Mouse (Mus musculus): ENCODE measurements around the gene Nckap5. TPM values are rescaled to one million over a fixed set of nuclear protein-coding genes. Genes with fewer than 3 reads are reported as not detected.
A peak's percentile ranks its signal among the peaks of the same experiment; 100 is the strongest.

The Nckap5 gene
- polyA plus RNA-seq, 2 experiments, result 0.31 to 1.3 TPM

- no peak for TF ChIP-seq CTCF (IDR thresholded peaks at IDR 0.05; ENCODE audit: low read depth)
- TF ChIP-seq EP300 (IDR thresholded peaks at IDR 0.05; ENCODE audit: low read depth), result no peak
- no peak overlapping the region for H3K27ac ChIP-seq
- H3K4me3 ChIP-seq (ENCODE audit: insufficient read depth in 1 of 2, low read depth in 2 of 2, low read length in 2 of 2), result no peak overlapping the region
- no peaks in the 10 kb centered on the region for H3K36me3 ChIP-seq (replicated peaks; ENCODE audit: control insufficient read depth, insufficient read depth, low read depth)
- no peak overlapping the region for H3K4me2 ChIP-seq (ENCODE audit: low read depth)
- H3K27me3 ChIP-seq (ENCODE audit: control insufficient read depth, insufficient read depth, low read length), result no peaks in the 10 kb centered on the region
- H3K4me1 ChIP-seq (replicated peaks; ENCODE audit: control insufficient read depth in 2 of 2, insufficient read depth in 2 of 2, low read length in 1 of 2), result no peaks in the 10 kb centered on the region
- DNase-seq (ENCODE audit: low read depth in 3 of 3, low spot score in 3 of 3) (no peak), ATAC-seq (ENCODE audit: insufficient read depth) (no peak)
- H3K9ac ChIP-seq (replicated peaks), result no peak overlapping the region
- H3K9me3 ChIP-seq (ENCODE audit: control insufficient read depth, low read length), result no peaks in the 10 kb centered on the region
- WGBS (ENCODE audit: insufficient replicate concordance), result 60% methylated on average over 4 of the region's 4 CpGs
Observed at GRCm38 (mm10) chr1:126504717-126505116, 325.9 kb downstream of the Nckap5 start.

GRCm38 (mm10) chr1:126502741-126503140 is 327.9 kb downstream of the Nckap5 start:
- DNase-seq (ENCODE audit: low read depth in 3 of 3, low spot score in 3 of 3) (no peak), ATAC-seq (ENCODE audit: insufficient read depth) (no peak)
- Histone ChIP-seq H3K27me3 (ENCODE audit: control insufficient read depth, insufficient read depth, low read length) (no peaks in the 10 kb centered on the region), H3K4me1 (replicated peaks; ENCODE audit: control insufficient read depth in 2 of 2, insufficient read depth in 2 of 2, low read length in 1 of 2) (no peaks in the 10 kb centered on the region), H3K4me2 (ENCODE audit: low read depth) (no peak overlapping the region), H3K9ac (replicated peaks) (no peak overlapping the region), H3K4me3 (ENCODE audit: insufficient read depth in 1 of 2, low read depth in 2 of 2, low read length in 2 of 2) (no peak overlapping the region), H3K27ac (no peak overlapping the region), H3K9me3 (ENCODE audit: control insufficient read depth, low read length) (no peaks in the 10 kb centered on the region), H3K36me3 (replicated peaks; ENCODE audit: control insufficient read depth, insufficient read depth, low read depth) (no peaks in the 10 kb centered on the region)
- 50% methylated on average over 2 of the region's 2 CpGs for WGBS (ENCODE audit: insufficient replicate concordance)
- TF ChIP-seq CTCF (IDR thresholded peaks at IDR 0.05; ENCODE audit: low read depth) (no peak), EP300 (IDR thresholded peaks at IDR 0.05; ENCODE audit: low read depth) (no peak)

- no peak overlapping the region for H3K4me3 ChIP-seq (ENCODE audit: insufficient read depth in 1 of 2, low read depth in 2 of 2, low read length in 2 of 2)
- H3K27me3 ChIP-seq (ENCODE audit: control insufficient read depth, insufficient read depth, low read length), result no peaks in the 10 kb centered on the region
- WGBS (ENCODE audit: insufficient replicate concordance), result 63% methylated on average over 7 of the region's 7 CpGs
- ATAC-seq (ENCODE audit: insufficient read depth), result no peak
- no peaks in the 10 kb centered on the region for H3K9me3 ChIP-seq (ENCODE audit: control insufficient read depth, low read length)
- no peaks in the 10 kb centered on the region for H3K4me1 ChIP-seq (replicated peaks; ENCODE audit: control insufficient read depth in 2 of 2, insufficient read depth in 2 of 2, low read length in 1 of 2)
- no peak for DNase-seq (ENCODE audit: low read depth in 3 of 3, low spot score in 3 of 3)
- H3K27ac ChIP-seq, result no peak overlapping the region
- no peak overlapping the region for H3K9ac ChIP-seq (replicated peaks)
- H3K4me2 ChIP-seq (ENCODE audit: low read depth), result no peak overlapping the region
- no peaks in the 10 kb centered on the region for H3K36me3 ChIP-seq (replicated peaks; ENCODE audit: control insufficient read depth, insufficient read depth, low read depth)
- TF ChIP-seq CTCF (IDR thresholded peaks at IDR 0.05; ENCODE audit: low read depth) (peak; percentile 42), EP300 (IDR thresholded peaks at IDR 0.05; ENCODE audit: low read depth) (no peak)
Observed at GRCm38 (mm10) chr1:126496722-126497121, 333.9 kb downstream of the Nckap5 start.

- Histone ChIP-seq H3K9me3 (ENCODE audit: control insufficient read depth, low read length) (no peaks in the 10 kb centered on the region), H3K27me3 (ENCODE audit: control insufficient read depth, insufficient read depth, low read length) (no peaks in the 10 kb centered on the region), H3K4me1 (replicated peaks; ENCODE audit: control insufficient read depth in 2 of 2, insufficient read depth in 2 of 2, low read length in 1 of 2) (no peaks in the 10 kb centered on the region), H3K36me3 (replicated peaks; ENCODE audit: control insufficient read depth, insufficient read depth, low read depth) (no peaks in the 10 kb centered on the region), H3K4me3 (ENCODE audit: insufficient read depth in 1 of 2, low read depth in 2 of 2, low read length in 2 of 2) (peak overlapping the region; percentile 8 to 31; a peak in 3 of 4 replicates), H3K4me2 (ENCODE audit: low read depth) (peak overlapping the region; percentile 48), H3K9ac (replicated peaks) (no peak overlapping the region), H3K27ac (no peak overlapping the region)
- WGBS (ENCODE audit: insufficient replicate concordance), result 7% methylated on average over 35 of the region's 35 CpGs
- TF ChIP-seq EP300 (IDR thresholded peaks at IDR 0.05; ENCODE audit: low read depth), result no peak
- TF ChIP-seq CTCF (IDR thresholded peaks at IDR 0.05; ENCODE audit: low read depth), result peak; percentile 5; the same call in 1 of the 2 replicates
- DNase-seq (ENCODE audit: low read depth in 3 of 3, low spot score in 3 of 3) (no peak), ATAC-seq (ENCODE audit: insufficient read depth) (no peak)
Observed at GRCm38 (mm10) chr1:126492206-126493071, 338.2 kb downstream of the Nckap5 start.

- ATAC-seq (ENCODE audit: insufficient read depth), result no peak
- 60% methylated on average over 5 of the region's 5 CpGs for WGBS (ENCODE audit: insufficient replicate concordance)
- no peaks in the 10 kb centered on the region for H3K27me3 ChIP-seq (ENCODE audit: control insufficient read depth, insufficient read depth, low read length)
- DNase-seq (ENCODE audit: low read depth in 3 of 3, low spot score in 3 of 3), result no peak
- no peak overlapping the region for H3K4me3 ChIP-seq (ENCODE audit: insufficient read depth in 1 of 2, low read depth in 2 of 2, low read length in 2 of 2)
- H3K4me2 ChIP-seq (ENCODE audit: low read depth), result no peak overlapping the region
- H3K27ac ChIP-seq, result no peak overlapping the region
- TF ChIP-seq EP300 (IDR thresholded peaks at IDR 0.05; ENCODE audit: low read depth) (no peak), CTCF (IDR thresholded peaks at IDR 0.05; ENCODE audit: low read depth) (no peak)
- H3K4me1 ChIP-seq (replicated peaks; ENCODE audit: control insufficient read depth in 2 of 2, insufficient read depth in 2 of 2, low read length in 1 of 2), result no peaks in the 10 kb centered on the region
- no peak overlapping the region for H3K9ac ChIP-seq (replicated peaks)
- H3K9me3 ChIP-seq (ENCODE audit: control insufficient read depth, low read length), result no peaks in the 10 kb centered on the region
- no peaks in the 10 kb centered on the region for H3K36me3 ChIP-seq (replicated peaks; ENCODE audit: control insufficient read depth, insufficient read depth, low read depth)
Observed at GRCm38 (mm10) chr1:126491412-126491811, 339.2 kb downstream of the Nckap5 start.

All from liver, embryonic 14.5 days (tissue).